Mouse (Mus musculus) monocyte, adult 2 months (primary cell): ENCODE measurements at regions not wholly inside any gene's neighbourhood (a gene's known extent, or its start where the extent isn't known, plus 50 kb on each side); places are given as distances from the start of the nearest gene placed in this dataset.
A peak's percentile ranks its signal among the peaks of the same experiment; 100 is the strongest.

Experiments
- DNase-seq, 2 experiments: peaks; one replicate each; pipeline ENCODE4 v3.0.0; 2022; ENCODE audit warnings: low spot score in 2 of 2, low read depth in 1 of 2

DNA sequence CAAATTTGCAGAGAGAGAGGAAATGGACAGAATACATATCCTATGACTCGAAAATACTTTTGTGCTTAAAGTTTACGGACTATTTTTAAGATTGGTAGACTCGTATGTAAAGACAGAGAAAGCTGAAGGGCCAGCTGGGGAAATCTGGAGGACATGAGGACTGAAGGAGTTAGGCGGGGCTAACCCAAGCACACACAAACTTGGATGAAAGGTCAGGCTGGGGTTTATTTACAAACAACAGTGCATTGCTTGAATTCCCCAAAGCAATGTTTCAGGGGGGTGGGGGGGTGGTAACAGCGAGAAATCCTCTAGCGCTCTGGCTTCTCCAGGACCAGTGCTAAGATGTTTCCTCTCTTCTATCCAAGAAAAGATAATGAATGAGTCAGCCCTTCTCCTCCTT is 68.3 kb downstream of the Ptger2 start:
- no peak for DNase-seq

DNA sequence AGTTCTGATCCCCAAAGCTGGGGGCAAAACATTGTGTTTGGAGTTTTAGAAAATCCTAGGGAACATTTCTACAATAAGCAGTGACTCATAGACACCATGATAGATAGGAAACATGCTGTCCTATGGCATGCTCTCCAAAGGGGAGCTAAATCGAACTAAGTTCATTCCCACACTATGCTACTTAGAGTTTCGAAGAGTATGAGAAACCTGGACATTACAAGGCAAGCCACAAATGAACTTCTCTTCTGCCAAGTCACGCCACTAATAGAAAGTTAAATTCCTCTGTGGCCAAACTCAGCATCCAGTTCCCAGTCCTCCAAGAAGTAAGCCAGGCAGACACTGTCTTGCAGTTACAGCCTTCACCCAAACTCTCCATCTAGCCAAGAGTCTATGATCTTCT is 73.7 kb downstream of the Ptger2 start:
- no peak for DNase-seq

DNA sequence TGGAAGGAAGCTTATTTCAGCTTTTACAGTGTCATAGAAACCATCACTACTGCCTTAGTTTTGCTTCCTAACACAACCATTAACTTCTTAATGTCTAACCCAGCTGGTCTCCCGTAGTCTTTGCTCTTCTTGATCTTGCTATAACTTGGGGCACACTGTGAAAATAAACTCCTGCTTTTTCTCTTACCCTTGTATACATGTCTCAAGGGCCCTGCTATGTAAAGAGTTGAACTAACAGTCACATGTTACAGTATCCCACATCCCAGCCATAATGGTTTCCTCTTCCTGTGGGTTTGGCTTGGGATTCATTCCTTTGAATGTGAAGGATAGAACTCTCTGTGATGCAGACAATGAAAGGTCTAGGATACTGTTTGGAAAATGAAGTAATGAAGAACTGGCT is 76.5 kb downstream of the Ptger2 start:
- DNase-seq = no peak

DNA sequence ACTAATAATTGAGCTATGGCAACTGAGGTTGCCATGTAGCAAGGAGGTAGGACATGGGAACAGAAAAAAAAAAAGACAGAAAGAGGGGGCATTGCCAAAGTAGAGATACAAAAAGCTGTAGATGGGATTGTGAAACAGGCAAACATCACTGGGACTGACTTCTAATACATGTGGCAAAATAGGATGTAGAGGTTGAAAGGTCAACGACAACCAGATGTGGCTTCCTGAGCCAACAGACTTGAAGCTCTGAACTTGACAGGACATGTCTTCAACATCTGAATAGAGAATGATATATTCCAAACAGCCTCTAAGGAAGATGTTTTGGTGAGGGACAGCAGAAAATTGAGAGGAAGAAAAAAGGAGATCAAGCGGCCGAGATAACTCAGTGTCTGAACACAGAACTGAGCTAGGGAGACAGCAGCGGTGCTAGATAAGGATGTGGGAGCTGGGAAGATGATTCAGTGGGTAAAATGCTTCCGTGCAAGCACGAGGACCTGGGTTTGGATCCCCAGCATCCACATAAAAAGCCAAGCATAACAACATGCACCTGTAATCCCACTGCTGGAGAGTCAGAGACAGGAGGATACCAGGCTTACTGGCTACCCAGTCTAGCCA is 81.7 kb downstream of the Ptger2 start:
- no peak for DNase-seq

DNA sequence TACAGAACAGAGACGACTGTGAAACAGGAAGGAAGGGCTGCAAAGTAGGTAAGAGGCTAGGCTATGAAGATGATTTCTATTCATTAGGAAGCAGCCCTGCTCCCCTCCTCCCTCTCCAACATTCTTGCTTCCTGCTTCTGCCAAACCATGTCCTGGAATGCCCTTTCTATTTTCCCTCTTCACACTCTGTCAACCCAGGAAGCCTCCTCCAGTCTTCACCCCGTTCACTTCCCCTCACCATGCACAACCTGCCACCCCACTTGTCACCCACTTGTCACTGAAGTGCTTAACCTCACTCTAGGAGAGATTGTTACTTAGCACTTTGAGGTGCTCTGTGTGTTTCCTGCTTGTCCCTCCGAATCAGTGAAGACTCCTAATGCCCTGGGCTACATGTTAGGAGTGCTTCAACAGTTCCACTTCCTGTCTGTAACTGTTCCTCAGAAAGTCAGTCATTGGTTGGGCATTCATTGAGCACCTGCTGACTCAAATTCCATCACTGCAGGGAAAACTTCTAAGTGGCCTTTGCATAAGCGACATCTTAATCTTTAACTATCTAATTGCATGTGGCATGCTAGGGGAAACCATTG is 87.0 kb downstream of the Ptger2 start:
- DNase-seq = no peak

DNA sequence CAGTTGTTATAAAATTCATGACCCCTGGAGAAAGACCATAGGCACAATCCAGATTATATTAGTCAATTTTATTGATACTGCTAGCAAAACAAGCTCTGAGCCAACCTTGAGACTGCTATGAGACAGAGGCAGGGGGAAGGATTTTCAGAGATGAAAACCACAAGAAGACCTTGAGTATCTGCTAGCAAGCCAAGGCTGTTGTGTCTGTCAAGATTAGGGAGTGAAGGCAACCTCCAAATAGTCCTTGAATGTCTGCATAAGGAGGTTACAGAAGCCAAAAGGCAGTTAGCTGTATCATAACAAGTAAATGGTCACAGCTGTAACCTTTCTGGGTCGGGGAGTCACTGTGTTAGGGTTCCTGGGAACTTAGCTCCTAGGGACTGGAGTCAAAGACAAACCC is 89.2 kb downstream of the Ptger2 start:
- DNase-seq = no peak

DNA sequence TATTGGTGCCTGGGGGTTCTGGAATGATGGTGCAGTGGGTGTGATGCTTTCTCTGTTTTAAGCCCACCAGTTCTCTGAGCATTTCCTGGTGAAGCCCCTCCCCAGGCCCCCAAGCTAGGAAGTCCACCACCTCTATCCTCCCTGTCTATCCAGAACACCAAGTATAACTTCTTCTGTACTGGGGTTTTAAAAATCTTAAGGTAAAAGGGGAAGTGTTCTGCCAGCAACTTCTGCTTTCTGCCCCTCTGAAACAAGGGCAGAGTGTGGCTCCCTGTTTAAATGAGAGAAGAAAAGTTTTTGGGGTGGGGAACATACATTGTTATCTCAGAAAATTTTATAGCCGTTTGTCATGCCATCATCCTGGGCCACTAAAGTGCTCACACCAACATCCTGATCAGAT is 91.8 kb downstream of the Ptger2 start:
- DNase-seq = peak; percentile 20 to 27

DNA sequence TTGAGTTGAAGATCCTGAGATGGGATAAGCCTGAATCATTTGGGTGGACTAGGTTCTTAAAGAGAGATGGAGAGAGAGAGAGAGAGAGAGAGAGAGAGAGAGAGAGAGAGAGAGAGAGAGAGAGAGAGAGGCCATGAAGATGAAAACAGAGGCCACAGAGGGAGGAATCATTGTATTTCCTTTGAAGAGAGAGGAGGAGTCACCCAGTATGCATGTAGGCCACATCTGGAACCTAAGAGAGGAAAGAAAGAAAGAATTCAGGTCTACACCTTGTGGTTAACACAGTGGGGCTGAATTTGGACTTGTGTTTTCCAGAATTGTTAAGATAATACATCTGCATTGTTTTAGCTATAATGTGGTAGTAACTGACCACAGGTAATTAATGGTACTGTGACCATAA is 92.2 kb downstream of the Ptger2 start:
- DNase-seq = no peak

DNA sequence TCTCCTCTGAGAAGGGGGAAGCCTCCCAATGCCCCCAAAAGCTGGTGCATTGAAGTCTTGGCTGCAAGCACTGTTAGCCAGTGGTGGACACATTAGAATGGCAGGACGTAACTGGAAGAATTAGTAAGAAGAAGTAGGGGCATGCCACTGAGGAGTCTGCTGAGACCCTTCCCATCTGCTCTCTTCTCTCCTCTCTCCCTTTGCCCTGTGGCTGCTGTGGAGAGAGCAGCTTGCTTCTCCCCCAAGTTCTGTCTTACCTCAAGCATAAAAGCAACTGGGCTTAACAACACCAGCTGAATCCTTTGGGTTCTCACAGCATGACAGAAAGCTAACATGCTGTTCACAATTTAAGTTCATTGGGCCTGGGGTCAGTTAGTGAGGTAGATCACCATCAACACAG is 95.1 kb downstream of the Ptger2 start:
- no peak for DNase-seq
